Mouse (Mus musculus) midbrain, embryonic 12.5 days (tissue): ENCODE measurements around the gene Aldh1a3. TPM values are rescaled to one million over a fixed set of nuclear protein-coding genes. Genes with fewer than 3 reads are reported as not detected.

Experiments
- ATAC-seq: fragments of 200-750 bp; cut with Nextera tagmentation; 2 replicates; pipeline ENCODE4 v1.8.0; 2017; ENCODE audit warnings: low read depth, moderate TSS enrichment, moderate library complexity; ENCODE audit not compliant: low FRiP score
- H3K27ac ChIP-seq: fragments of 300-500 bp; sonication (generic); replicated peaks from 2 replicates; pipeline ENCODE4 v1.5.1; 2016; ENCODE audit warnings: mild to moderate bottlenecking
- H3K27me3 ChIP-seq: fragments of 300-500 bp; sonication (generic); 2 replicates; pipeline ENCODE4 v1.6.1; 2016; ENCODE audit warnings: mild to moderate bottlenecking
- H3K36me3 ChIP-seq: fragments of 300-500 bp; sonication (generic); 2 replicates; pipeline ENCODE4 v1.6.1; 2016
- H3K4me1 ChIP-seq: fragments of 300-500 bp; sonication (generic); 2 replicates; pipeline ENCODE4 v1.6.1; 2016
- H3K4me2 ChIP-seq: fragments of 300-500 bp; sonication (generic); replicated peaks from 2 replicates; pipeline ENCODE4 v1.6.1; 2016; ENCODE audit warnings: mild to moderate bottlenecking, moderate library complexity
- H3K4me3 ChIP-seq: fragments of 300-500 bp; sonication (generic); 2 replicates; pipeline ENCODE4 v1.5.1; 2016; ENCODE audit warnings: mild to moderate bottlenecking
- H3K9ac ChIP-seq: fragments of 300-500 bp; sonication (generic); replicated peaks from 2 replicates; pipeline ENCODE4 v1.6.1; 2016; ENCODE audit warnings: mild to moderate bottlenecking, moderate library complexity
- H3K9me3 ChIP-seq: fragments of 300-500 bp; sonication (generic); 2 replicates; pipeline ENCODE4 v1.6.1; 2016; ENCODE audit warnings: mild to moderate bottlenecking
- WGBS: fragments of 180-500 bp; shearing (Covaris S2); methylation state at CpG from one replicate; pipeline ENCODE4 v1.1.7; 2016; 5-methylcytosine and 5-hydroxymethylcytosine counted together
- polyA plus RNA-seq: library from polyadenylated mRNA; unstranded; fragments of >200 nt; fragmentation: Nextera tagmentation; extraction: Ambion mirVana; gene quantifications from 2 replicates; pipeline ENCODE4 v1.2.1, GENCODE M21; 2016

The Aldh1a3 gene
- polyA plus RNA-seq, 1 experiment from 2014 or later: 1.4 TPM

- Histone ChIP-seq H3K27me3 (peaks cover 3% of the 10 kb centered on the region; the same call in 1 of the 2 replicates), H3K9ac (no peak overlapping the region), H3K27ac (no peak overlapping the region), H3K36me3 (no peaks in the 10 kb centered on the region), H3K4me2 (no peak overlapping the region), H3K4me1 (peaks cover 16% of the 10 kb centered on the region), H3K9me3 (no peaks in the 10 kb centered on the region), H3K4me3 (no peak overlapping the region)
- WGBS: 25% methylated on average over 11 of the region's 11 CpGs
- no peak for ATAC-seq
Observed at GRCm38 (mm10) chr7:66445117-66445905, 18.0 kb upstream of the Aldh1a3 start.

- peaks cover 3% of the 10 kb centered on the region; the same call in 1 of the 2 replicates for H3K27me3 ChIP-seq
- no peak overlapping the region for H3K4me2 ChIP-seq
- H3K27ac ChIP-seq: no peak overlapping the region
- no peak overlapping the region for H3K4me3 ChIP-seq
- H3K36me3 ChIP-seq: no peaks in the 10 kb centered on the region
- no peak overlapping the region for H3K9ac ChIP-seq
- 61% methylated on average over 5 of the region's 5 CpGs for WGBS
- H3K9me3 ChIP-seq: no peaks in the 10 kb centered on the region
- peaks cover 12% of the 10 kb centered on the region for H3K4me1 ChIP-seq
- ATAC-seq: no peak
Observed at GRCm38 (mm10) chr7:66444706-66445105, 17.4 kb upstream of the Aldh1a3 start.

GRCm38 (mm10) chr7:66442501-66443369, 15.4 kb upstream of the Aldh1a3 start:
- 59% methylated on average over 15 of the region's 15 CpGs for WGBS
- Histone ChIP-seq H3K4me2 (no peak overlapping the region), H3K27me3 (no peaks in the 10 kb centered on the region), H3K9me3 (no peaks in the 10 kb centered on the region), H3K4me1 (peaks cover 10% of the 10 kb centered on the region), H3K9ac (no peak overlapping the region), H3K4me3 (no peak overlapping the region), H3K27ac (no peak overlapping the region), H3K36me3 (no peaks in the 10 kb centered on the region)
- no peak for ATAC-seq

GRCm38 (mm10) chr7:66438787-66439669, 11.7 kb upstream of the Aldh1a3 start:
- no peaks in the 10 kb centered on the region for H3K36me3 ChIP-seq
- H3K4me3 ChIP-seq: no peak overlapping the region
- ATAC-seq: no peak
- no peak overlapping the region for H3K27ac ChIP-seq
- no peak overlapping the region for H3K4me2 ChIP-seq
- no peaks in the 10 kb centered on the region for H3K4me1 ChIP-seq
- no peaks in the 10 kb centered on the region; the same call in 1 of the 2 replicates for H3K27me3 ChIP-seq
- 69% methylated on average over 12 of the region's 12 CpGs for WGBS
- H3K9ac ChIP-seq: no peak overlapping the region
- no peaks in the 10 kb centered on the region for H3K9me3 ChIP-seq

- Histone ChIP-seq H3K27ac (no peak overlapping the region), H3K36me3 (no peaks in the 10 kb centered on the region), H3K4me3 (no peak overlapping the region), H3K27me3 (peaks cover 14% of the 10 kb centered on the region), H3K4me2 (no peak overlapping the region), H3K4me1 (no peaks in the 10 kb centered on the region), H3K9ac (no peak overlapping the region), H3K9me3 (no peaks in the 10 kb centered on the region)
- no peak for ATAC-seq
- WGBS: 49% methylated on average over 10 of the region's 10 CpGs
Observed at GRCm38 (mm10) chr7:66434453-66434935, 7.2 kb upstream of the Aldh1a3 start.

- Histone ChIP-seq H3K27me3 (peaks cover 75% of the 10 kb centered on the region), H3K9ac (peak overlapping the region; percentile 39), H3K4me1 (peaks cover 13% of the 10 kb centered on the region), H3K27ac (no peak overlapping the region), H3K4me3 (peak overlapping the region; percentile 52), H3K4me2 (peak overlapping the region; percentile 83), H3K36me3 (no peaks in the 10 kb centered on the region), H3K9me3 (no peaks in the 10 kb centered on the region)
- 2% methylated on average over 20 of the region's 23 CpGs for WGBS
- ATAC-seq: peak; percentile 59
Observed at GRCm38 (mm10) chr7:66427053-66427436, 272 bp downstream of the Aldh1a3 start.

- Histone ChIP-seq H3K27me3 (peaks cover 52% of the 10 kb centered on the region), H3K27ac (no peak overlapping the region)
- WGBS: 82% methylated on average over 8 of the region's 8 CpGs
Observed at GRCm38 (mm10) chr7:66421903-66422302, 5.4 kb downstream of the Aldh1a3 start.

GRCm38 (mm10) chr7:66418981-66419380, 8.3 kb downstream of the Aldh1a3 start:
- no peak overlapping the region for H3K27ac ChIP-seq
- ATAC-seq: no peak
- H3K4me3 ChIP-seq: no peak overlapping the region
- peaks cover 24% of the 10 kb centered on the region for H3K27me3 ChIP-seq
- H3K9ac ChIP-seq: no peak overlapping the region; the same call in 1 of the 2 replicates
- H3K9me3 ChIP-seq: no peaks in the 10 kb centered on the region
- H3K4me1 ChIP-seq: no peaks in the 10 kb centered on the region
- no peaks in the 10 kb centered on the region for H3K36me3 ChIP-seq
- WGBS: 42% methylated on average over 12 of the region's 12 CpGs
- H3K4me2 ChIP-seq: no peak overlapping the region

More at GRCm38 (mm10) chr7:66421903-66422302, 5.4 kb downstream of the Aldh1a3 start:
- H3K4me1 ChIP-seq: peaks cover 2% of the 10 kb centered on the region
- no peak overlapping the region for H3K4me2 ChIP-seq
- no peak overlapping the region for H3K4me3 ChIP-seq
- no peaks in the 10 kb centered on the region for H3K9me3 ChIP-seq
- H3K9ac ChIP-seq: no peak overlapping the region
- no peak for ATAC-seq
- H3K36me3 ChIP-seq: no peaks in the 10 kb centered on the region

GRCm38 (mm10) chr7:66416829-66417228, 10.5 kb downstream of the Aldh1a3 start:
- H3K36me3 ChIP-seq: no peaks in the 10 kb centered on the region
- ATAC-seq: no peak
- WGBS: 93% methylated on average over 4 of the region's 4 CpGs
- no peak overlapping the region for H3K9ac ChIP-seq
- no peak overlapping the region for H3K27ac ChIP-seq
- H3K4me1 ChIP-seq: no peaks in the 10 kb centered on the region
- H3K27me3 ChIP-seq: peaks cover 15% of the 10 kb centered on the region
- H3K4me2 ChIP-seq: no peak overlapping the region
- no peaks in the 10 kb centered on the region for H3K9me3 ChIP-seq
- H3K4me3 ChIP-seq: no peak overlapping the region

- H3K36me3 ChIP-seq: no peaks in the 10 kb centered on the region
- no peaks in the 10 kb centered on the region for H3K9me3 ChIP-seq
- H3K4me3 ChIP-seq: no peak overlapping the region
- H3K27ac ChIP-seq: no peak overlapping the region
- no peak overlapping the region for H3K9ac ChIP-seq
- 83% methylated on average over 7 of the region's 7 CpGs for WGBS
- ATAC-seq: no peak
- H3K4me2 ChIP-seq: no peak overlapping the region
- H3K27me3 ChIP-seq: no peaks in the 10 kb centered on the region
- H3K4me1 ChIP-seq: no peaks in the 10 kb centered on the region
Observed at GRCm38 (mm10) chr7:66413093-66413492, 14.2 kb downstream of the Aldh1a3 start.

GRCm38 (mm10) chr7:66409433-66409832, 17.9 kb downstream of the Aldh1a3 start:
- no peak overlapping the region for H3K4me3 ChIP-seq
- H3K9ac ChIP-seq: no peak overlapping the region
- H3K27ac ChIP-seq: no peak overlapping the region
- no peak overlapping the region for H3K4me2 ChIP-seq
- WGBS: 67% methylated on average over 6 of the region's 6 CpGs
- peak; percentile 41; the same call in 1 of the 2 replicates for ATAC-seq
- no peaks in the 10 kb centered on the region for H3K4me1 ChIP-seq
- H3K27me3 ChIP-seq: no peaks in the 10 kb centered on the region
- no peaks in the 10 kb centered on the region for H3K9me3 ChIP-seq
- no peaks in the 10 kb centered on the region for H3K36me3 ChIP-seq
